Mouse (Mus musculus): ENCODE measurements at regions not wholly inside any gene's neighbourhood (a gene's known extent, or its start where the extent isn't known, plus 50 kb on each side); places are given as distances from the start of the nearest gene placed in this dataset.

DNA sequence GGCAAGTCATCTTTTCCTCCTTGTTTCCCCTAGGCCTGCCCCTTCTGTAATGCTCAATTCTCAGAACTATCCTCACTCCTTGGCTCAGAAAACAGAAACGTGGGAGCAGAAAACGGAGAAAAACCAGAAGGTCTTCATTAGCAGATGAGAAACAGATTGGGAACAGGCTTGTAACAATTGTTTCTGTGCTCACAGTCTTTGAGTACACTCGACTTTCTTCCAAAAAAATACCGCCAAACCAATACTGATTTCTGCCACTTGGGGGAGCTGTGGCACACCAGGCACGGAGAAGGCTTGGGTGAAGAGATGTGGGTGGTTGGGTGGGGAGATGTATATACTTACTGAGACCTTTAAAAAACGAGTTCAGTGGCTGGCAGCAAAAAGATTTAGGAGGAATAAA, 80.8 kb upstream of the 4930583I09Rik start:
- no peak for DNase-seq (ENCODE audit: low spot score in 2 of 2)

GRCm38 (mm10) chr17:64915708-64916107, 79.8 kb upstream of the 4930583I09Rik start:
- DNase-seq (ENCODE audit: low spot score in 2 of 2) = no peak

GRCm38 (mm10) chr17:64915025-64915424, 79.2 kb upstream of the 4930583I09Rik start:
- DNase-seq (ENCODE audit: low spot score in 2 of 2) = no peak

- peak in 1 of 2 experiments; percentile 43 for DNase-seq (ENCODE audit: low spot score in 2 of 2)
Measured at GRCm38 (mm10) chr17:64914302-64914701, 78.4 kb upstream of the 4930583I09Rik start.

GRCm38 (mm10) chr17:64908671-64909070, 72.8 kb upstream of the 4930583I09Rik start:
- no peak for DNase-seq (ENCODE audit: low spot score in 2 of 2)

DNA sequence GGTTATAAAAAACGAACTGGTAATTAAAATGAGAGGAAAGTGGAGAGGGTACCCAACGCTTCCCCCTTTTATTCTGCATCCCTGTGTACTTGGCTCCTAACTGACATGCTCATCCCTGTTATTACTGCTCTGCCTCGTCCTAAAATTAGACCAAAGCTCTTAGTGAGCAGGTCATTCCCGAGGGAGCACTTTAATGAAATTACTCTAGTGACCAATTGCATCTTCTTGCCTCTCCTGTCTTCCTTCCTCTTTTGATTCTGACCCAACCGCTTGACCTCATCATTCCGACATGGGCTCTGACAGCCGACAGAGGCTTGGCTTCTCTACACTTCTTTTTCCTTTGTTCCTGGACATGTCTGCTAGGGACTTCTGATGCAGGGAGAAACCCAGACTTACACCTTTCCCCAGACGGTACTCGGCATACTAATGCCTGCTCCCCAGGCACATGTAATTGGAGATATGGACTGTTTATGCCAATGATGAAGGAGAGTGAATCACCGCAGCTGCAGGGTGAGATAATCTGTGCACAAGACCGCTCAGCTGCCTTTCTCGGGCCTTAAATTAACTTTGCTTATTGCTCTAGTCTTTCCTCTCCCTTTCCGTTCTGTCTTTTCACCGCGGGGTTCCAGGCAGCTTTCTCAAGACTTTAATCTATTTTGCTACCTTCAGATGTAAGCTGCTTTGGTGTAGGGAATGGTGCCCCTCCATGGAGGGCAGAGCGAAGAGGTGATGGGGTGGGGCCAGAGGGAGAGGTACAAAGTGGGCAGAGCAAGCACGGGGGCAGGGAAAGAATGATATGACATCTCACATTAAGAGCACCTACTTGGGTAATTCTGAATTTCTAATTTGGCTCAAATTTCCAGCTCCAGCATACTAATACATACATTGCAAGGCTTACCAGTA, 66.1 kb upstream of the 4930583I09Rik start:
- DNase-seq (ENCODE audit: low spot score in 2 of 2) = no peak

GRCm38 (mm10) chr17:64897473-64897872, 61.6 kb upstream of the 4930583I09Rik start:
- DNase-seq (ENCODE audit: low spot score in 2 of 2) = no peak

- no peak for DNase-seq (ENCODE audit: low spot score in 2 of 2)
Measured at GRCm38 (mm10) chr17:64895886-64896285, 60.0 kb upstream of the 4930583I09Rik start.

DNA sequence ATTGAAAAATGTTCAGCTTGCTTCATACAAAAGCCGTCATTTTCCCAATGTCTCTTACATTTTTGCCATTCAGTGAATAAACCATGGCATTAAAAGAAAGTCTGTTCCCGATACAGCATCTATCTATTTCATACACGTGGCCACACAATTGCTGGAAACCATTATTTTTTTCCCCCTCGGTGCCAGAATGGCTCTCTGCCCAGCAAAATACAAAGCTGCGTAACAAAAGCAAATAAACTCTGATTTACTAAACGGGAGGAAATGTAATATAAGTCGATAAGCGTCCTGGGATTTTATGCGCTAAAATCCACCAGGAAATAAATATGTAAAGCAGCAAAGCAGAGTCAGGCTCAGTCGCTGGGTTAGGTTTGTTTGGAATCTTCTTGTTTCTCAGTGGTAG, 59.6 kb upstream of the 4930583I09Rik start:
- DNase-seq (ENCODE audit: low spot score in 2 of 2) = no peak

- no peak for DNase-seq (ENCODE audit: low spot score in 2 of 2)
Measured at GRCm38 (mm10) chr17:64893182-64893902, 57.5 kb upstream of the 4930583I09Rik start.

All from cerebellum, postnatal 4 days (tissue).